Mouse (Mus musculus) c-Kit-negative CD71-positive TER-119-positive erythroid progenitor cells, embryonic 14.5 days (primary cell): ENCODE measurements around the gene Dazl.
A peak's percentile ranks its signal among the peaks of the same experiment; 100 is the strongest.

ENCODE experiments used
- DNase-seq: peaks from one replicate; pipeline ENCODE4 v3.0.0-alpha.2; 2013; ENCODE audit warnings: low read depth, low spot score

The Dazl gene

DNA sequence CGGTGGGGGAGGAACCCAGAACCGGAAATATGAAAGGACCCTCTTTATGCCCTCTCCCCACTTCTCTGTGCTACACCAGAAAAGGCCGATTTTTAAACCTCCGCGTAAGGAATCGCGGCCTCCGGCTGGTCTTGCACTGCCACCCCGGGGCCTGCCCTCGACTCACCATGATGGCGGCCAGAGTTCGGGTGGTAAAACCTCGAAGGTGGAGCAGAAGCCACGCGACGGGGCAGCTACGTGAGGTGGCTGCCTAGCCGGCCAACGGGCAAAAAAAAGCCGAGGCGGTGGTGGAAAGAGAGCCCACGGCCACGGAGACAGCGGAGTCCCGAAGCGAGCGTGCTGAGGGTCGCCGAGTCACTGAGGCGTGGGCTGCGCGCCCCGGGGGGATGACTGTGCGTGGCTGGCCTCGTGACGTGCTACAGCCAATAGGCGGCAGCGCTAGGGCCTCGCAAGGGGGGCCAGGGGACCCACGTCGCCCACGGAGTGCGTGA, at the start of gene Dazl:
Gene Dazl (minus strand): TSS at position 396 of the 491 bp plus-strand sequence.
- DNase-seq: no peak

DNA sequence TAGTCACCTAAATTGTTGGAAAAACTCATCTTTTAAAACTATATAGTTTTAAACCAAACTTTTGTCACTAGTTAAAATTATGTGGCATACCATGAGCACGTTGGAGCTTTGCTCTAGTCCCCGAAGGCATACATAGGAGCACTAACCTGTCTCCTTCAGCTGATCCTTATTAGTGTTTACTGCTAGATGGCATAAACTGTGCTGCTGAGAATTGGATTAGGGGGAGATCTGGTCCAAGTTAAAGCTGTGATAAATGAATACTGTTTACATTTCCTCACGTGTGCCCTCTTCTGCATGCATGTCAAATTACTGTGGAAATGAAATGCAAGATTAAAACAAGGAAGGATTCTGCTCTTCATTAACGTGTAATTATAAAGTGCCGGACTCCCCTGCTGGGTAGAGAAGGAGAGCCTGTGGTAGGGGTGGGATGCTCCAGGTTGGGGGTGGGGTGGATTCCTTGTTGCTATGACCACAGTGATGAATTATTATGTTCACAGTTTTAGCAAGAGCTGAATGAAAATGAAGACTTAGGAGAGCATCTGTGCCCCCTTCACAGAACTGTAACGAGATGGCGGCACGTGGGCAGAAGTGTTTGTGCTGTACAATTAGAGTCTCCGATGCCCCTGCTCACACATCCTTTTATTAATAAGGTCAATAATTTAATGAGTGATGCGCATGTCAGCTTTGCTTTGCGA, 48.6 kb upstream of the Dazl start:
- DNase-seq: no peak

DNA sequence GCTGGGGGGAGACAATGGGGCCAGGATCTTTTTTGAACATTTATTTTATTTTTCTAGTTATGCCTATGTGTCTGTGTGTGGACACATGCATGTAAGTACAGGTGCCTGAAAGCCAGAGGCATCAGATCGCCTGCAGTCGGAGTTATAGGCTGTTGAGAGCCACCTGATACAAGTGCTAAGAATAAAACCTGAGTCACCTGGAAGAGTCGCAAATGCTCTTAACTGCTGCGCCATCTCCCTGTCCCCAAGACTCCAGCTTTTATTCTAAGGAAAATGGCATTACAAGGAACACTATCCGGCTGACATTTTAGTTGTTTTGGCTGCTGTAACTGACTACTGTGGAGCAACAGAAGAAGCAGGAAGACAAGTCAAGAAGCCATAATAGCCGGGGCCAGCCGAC, 45.5 kb upstream of the Dazl start:
- no peak for DNase-seq

DNA sequence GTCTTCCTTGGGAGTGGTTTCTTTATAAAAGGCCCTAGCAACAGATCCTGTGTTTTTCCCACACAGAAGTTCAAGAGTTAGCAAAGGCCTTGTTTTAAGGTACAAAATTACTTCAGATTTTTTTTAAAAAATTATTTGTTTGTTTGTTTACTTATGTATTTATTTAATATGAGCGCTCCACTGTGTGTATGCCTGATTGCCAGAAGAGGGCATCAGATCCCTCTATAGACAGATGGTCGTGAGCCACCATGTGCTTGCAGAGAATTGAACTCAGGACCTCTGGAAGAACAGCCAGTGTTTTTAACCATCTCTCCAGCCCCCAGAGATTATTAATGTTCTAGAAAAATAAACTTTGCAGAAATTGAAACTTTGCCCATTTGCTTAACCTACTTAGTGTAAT, 42.3 kb upstream of the Dazl start:
- no peak for DNase-seq

DNA sequence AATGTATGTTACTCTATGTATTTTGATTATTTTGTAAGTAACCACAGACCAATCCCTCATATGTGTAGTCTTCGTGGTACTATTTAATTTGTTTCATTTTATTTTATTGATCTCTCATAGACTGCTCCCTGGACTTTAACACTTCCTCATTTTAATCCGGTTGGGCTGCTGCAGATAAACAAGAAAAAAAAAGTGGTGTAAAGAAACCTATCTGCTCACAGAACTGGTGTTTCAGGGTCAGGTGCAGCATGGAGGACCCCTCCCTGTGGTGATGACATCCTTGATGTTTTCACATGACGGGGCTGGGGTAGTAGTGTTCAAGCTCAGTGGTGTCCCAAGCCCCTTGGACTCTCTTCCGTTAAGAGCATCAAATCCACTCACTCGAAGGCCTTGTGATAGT, 41.3 kb upstream of the Dazl start:
- no peak for DNase-seq

DNA sequence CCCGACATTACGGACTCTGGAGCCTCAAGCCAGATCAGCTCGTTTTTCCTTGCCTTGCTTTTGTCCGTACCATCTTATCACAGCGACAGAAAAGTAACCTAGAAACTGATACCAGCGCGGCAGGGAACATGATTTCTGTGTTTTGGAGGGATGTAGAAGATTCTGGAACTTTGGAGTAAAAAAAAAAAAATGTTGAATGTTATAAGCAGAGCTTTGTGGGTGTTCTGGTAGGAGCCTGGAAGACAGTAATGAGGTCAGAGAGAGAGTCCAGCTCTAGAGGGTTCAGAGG, 38.5 kb upstream of the Dazl start:
- DNase-seq: no peak

DNA sequence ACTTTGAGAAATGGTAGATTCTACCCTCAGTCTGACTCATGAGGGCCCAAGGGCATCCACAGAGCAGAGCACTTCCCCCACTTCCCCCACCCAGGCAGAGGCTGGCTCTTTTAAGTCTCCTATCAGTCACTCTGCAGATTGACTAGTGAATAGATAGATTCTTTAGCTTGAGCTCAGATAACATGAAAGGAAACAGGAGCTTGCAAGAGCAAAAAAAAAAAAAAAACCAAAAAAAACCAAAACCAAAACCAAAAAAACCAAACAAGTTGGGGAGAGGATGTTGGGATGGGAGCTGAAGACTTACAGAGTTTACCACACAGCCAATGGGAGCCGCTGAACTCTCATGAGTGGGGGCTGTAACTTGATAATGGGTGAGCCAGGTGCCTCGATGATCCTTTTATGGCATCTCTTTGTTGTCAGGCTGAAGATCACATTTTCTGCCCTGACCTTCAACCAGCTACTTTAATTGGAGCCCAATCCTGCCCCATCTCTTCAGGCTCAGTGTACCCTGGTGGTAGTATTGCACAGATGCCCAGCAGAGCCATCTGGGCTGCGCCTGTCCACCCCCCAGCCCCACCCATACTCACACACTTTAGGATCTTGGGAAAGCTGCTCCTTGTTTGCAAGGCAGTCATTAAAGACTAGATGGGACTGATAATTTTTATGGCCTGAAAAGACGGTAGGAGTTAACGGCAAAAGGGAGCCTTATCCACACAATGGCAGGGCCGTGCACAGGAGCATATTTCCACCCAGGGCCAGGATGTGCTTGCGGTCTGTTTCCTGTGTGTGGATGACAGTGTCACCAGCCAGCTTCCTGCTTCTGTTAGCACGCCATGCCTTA, 38.0 kb upstream of the Dazl start:
- no peak for DNase-seq

DNA sequence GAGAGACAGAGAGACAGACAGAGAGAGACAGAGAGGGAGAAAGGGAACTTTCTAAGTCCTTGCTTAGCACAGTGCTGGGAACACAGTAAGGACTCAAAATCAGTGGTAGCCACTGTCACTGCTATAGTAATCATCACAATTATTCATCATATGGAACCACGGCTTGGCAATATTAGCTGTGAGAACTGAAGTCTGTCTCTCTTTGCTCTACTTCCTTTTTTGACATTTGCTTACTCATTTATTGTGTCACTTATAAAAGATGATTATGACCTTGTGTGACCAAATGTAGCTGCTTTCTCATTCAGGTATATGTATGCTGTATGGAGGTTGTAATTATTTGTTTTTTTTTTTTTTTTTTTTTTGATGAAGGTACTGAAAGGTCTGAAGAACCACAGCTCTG, 36.8 kb upstream of the Dazl start:
- no peak for DNase-seq

DNA sequence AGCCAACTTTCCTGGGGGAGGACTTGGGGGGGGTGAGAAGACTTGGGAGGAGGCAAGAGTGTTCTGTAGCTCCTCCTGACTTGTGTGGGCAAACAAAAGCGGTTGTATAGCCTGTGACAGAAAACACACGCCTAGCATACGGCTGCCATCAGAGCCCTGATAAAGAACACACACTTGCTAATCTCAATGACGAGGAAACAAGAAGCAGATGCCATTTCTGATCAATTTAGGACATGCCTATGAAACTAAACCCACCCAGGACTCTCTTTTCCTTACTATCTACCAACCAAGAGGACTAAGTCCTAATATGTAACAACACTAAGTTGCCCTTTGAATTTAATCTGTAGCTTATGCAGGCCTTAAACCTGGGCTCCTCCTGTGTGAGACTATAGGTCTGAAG, 31.2 kb upstream of the Dazl start:
- DNase-seq: no peak

DNA sequence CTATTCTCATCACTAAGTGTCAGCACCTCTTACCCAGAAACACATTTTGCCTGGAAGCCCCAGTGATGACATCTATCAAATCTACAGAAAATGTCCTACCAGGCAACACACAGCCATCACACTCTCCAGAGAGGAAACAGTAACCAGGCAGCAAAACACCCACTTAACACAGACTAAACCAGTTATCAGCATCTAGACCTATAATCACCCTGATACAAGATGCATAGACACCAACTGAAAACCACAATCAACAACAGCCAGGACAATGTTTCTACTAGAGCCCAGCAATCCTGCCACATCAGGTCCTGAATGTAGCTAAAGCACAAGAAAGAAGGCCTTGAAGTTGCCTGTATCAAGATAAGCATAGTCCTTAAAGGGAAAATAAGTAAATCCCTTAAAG, 25.4 kb upstream of the Dazl start:
- DNase-seq: no peak

DNA sequence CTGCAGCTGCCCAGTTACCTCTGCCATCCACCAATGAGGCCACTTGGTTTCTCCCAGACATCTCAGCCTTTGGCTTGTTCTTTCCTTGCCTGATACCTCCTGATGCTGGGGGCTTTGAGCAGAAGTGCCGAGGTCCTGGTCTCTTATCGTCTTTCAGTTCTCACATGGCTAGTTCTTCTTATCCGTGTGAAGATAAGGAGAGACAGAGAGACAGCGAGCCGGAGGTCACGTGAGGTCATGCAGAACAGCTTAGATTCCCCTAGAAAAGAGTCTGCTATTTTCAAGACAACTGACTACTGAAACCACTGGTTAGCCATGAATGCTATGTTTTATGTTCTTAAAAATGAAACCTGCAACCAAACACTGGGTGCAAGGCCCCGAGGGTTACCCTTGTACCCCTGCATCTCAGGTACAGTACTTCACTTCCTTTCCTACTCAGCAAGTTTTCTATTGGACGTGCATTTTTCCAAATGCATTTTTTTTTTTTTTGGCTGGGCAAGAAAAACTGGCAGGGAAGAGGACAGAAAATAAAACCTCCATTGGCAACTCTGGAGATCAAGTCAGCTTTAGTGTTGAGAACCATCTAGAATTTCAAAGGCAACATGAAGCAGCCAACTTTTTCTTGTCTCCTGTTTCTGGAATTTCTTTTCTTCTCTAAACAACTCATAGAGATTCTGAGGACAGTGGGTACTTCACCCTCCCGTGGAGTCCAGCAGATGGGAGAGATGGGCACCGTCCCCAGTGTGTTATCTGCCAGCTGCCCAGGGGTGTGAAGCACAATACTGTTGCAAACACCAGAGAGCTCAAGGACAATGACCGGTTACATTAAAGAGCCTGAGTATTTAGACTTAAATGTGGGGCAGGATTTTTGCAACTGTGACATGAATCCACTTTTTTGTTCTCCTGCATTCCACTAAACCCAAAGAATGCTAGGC, 23.0 kb upstream of the Dazl start:
- no peak for DNase-seq

DNA sequence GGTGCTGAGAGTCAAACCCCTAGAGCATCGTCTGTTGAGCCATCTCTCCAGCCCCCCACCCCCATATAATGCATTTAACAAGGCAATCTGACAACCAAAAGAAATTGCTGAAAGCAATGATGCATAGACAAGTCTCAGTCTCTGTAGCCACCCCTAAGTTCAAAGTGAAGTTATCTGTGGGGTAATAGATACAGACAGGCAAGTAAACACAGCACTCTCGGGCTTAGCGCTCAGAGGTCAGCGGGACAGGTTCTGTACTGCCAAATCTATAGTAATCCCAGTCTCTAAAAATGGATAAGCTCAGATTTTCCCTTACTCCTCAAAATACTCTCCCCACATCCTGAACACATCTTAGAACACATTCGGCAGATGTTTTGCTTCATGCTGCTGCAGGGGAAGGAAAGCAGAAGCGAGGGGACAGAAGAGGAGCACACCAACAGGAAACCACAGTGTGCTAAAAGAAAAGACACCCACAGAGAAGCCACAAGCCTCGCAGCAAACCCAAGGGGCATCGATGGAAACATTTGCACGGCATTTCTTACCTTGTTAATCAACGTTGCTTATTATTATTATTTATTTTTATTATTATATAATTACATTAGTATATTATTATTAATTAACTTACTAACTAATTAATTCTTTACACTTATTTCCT, 16.8 kb upstream of the Dazl start:
- no peak for DNase-seq

DNA sequence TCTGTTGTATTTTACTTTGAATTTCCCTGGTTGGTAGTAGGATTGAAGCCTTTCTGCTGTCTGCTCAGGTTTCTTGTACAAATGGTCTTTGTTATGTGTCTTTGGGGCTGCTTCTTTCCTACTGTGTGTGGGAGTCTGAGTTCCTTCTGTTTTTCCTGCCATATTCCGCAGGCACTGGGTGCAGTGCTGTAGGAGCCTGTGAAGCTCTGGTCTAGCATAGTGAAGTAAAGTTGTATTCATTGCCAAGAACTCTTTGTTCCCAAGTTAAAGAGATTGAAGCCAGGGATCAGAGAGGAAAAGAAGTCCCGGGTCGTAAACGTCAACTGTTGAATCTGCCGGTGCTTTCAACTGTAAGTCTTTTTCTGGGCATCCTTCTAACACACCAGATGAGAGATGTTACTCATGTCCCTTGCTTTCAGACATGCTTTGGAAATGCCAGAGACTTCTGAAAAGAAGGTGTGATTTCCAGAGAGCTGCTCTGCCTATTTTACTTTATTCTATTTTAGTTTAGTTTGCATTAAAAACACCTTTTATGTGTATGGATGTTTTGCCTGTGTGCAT, 16.2 kb upstream of the Dazl start:
- DNase-seq: no peak

DNA sequence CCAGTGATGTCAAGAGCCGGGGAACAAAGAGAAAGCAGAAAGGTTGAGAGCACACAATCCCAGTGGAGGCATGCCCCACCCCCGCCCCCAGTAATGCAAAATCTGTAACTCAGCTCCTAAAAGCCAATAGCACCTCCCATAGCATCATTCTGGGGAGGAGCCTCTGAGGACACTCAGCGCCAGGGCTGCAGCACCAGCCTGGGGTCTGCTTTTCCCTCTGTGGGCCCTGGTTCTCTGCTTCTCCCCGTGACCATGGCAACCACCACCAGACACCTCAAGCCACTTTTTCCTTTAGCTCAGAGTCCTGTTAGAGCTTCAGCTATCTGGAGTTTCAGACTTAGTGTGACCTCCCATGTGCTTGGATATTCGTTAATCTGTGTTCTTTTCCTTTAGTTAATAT, 15.4 kb upstream of the Dazl start:
- DNase-seq: no peak

DNA sequence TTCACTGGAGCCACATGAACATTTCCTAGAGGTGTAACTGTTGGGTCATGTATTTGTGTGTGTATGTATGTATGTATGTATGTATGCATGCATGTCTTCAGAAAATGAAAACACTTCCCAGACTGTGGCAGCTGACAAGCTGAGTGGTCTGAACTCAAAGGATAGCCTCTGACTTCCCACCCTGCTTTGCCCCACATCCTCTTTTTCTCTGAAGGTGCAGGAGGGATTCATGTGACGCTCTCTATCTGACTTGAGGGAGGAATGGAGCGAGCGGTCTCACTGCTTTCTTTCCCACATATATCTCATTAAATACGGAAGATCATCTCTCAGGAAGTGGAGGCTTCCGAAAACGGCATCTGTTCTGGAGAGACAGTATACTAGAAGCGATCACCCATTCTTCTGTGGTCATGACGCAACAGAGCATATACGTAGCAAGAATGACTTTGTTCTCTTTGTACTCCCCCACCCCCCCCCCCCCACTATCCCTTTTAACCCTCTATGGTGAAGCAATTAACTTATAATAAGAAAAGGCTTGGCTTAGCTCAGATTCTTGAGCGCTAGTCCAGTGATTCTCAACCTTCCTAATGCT, 14.7 kb upstream of the Dazl start:
- DNase-seq: no peak

DNA sequence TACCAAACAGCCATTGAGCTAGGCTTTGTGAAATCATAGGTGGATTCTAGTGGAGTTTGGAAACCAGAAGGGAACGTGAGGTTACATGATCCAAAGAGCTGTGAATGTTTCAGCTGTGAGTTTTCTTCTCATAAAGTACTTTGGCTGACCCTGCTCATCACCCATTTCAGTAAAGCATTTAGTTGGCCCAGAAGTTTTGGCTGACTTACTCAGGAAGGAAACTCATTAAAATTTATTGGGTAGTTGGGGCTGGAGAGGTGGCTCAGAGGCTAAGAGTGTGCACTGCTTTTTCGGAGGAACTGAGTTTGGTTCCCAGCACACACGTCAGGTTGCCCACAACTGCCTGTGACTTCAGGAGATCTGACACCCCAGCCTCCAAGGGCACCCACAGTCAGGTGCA, 9.4 kb upstream of the Dazl start:
- DNase-seq: no peak

DNA sequence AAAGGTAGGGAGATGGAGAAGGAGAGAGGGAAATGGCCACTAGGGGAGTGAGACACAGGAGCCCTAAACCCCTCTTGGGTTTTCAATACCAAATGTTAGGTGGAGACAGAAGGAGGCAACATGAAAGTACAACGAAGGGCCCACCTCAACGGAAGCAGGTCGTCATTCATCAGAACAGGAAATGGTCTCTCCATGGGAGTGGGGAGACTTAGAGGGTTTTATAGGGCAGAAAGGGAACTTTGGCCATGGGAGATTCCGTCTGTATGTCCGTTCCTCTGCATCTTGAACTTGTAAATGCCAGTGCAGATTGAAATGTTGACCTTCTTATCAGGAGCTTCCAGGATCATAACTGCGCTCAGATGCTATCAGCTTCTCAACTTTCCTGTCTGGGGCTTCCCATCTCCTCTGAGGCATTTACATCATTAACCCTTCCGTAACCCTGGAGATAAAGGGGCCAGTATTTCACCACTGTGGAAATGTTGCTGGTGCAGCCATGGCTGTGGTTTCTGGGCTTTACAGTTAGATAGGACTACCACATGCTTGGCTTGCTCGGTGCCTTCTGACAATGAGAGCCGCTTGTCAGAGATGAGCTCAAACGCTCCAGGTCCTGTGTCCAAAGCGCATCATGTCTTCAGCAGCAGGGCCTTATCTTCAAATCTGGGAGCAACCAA, 6.9 kb upstream of the Dazl start:
- DNase-seq: no peak

DNA sequence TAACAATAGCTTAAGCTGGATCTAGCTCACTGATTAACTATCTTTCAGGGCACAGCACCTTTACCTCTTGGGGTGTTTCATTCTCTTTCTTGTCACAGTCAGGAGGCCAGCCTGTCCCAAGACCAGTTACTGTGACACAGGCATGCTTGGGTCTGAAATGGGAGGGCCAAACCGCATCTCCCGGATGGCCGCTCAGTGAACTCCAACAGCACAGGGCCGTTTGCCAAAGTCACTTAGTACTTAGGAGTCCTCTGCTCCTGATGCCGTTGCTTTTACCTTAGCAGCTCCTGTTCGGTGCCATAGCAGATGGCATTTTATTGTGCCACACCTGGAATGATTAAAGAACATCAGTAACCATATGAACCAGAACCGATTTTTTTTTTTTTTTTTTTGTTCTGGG, 5.4 kb upstream of the Dazl start:
- no peak for DNase-seq

DNA sequence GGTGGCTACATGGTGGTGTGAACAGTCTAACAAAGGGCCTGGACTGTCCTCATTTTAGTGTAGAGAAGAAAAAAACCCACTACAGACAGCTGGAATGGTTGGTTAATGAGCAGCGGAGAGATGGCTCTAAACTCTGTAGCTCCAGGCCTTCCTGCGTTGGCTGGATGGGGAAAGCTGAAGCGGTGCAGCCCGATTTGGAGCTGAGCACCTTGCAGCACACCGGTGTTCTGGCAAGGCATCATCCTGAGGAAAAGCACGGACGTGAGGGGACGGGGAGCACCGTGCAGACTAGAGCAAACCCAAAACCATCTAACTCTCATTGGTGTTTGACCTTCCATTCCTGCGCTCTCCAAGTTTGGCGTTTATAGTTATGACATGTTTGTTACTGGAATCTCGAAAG, 1.3 kb upstream of the Dazl start:
- DNase-seq: no peak

DNA sequence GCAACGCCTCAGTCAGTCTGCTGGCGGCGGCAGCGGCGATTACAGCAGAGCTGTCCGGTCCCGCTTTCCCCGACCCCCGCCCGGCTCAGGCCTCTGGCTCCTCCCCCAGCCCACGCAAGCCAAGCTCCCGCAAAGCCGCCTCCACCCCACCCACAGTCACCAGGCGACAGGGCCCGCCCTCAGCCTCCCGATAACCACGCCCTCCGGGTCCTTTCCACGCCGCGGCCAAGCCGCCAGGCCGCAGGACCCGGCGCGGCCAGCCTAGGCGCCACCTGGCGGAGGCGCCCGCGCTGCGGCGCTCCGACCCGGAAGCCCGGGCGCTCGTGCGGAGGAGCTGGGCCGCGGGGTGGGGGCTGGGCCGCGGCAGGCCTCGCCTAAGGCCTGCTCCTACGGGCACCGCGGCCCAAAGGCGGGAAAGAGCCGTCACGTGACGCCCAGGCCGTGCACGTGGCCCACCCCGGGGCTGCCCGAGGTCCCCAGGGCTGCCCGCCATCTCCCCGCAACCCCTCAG, 720 bp downstream of the Dazl start:
- DNase-seq: peak; percentile 74
